Mouse (Mus musculus): ENCODE measurements around the gene Prss43.

GRCm38 (mm10) chr9:110880772-110881171 lies 54.3 kb downstream of the Prss43 start:
- TF ChIP-seq CTCF (conservative IDR thresholded peaks at IDR 0.05; ENCODE audit: low read length): no peak
- no peak for TF ChIP-seq NANOG (IDR thresholded peaks at IDR 0.05; ENCODE audit: borderline replicate concordance, low read length)

Data from E14TG2a.4 (cell line).